Mouse (Mus musculus): ENCODE results near the gene Ddx11. TPM values are rescaled to one million over a fixed set of nuclear protein-coding genes. Genes with fewer than 3 reads are reported as not detected.

Gene Ddx11
- total RNA-seq (2023): 1 to 10 TPM; 3.9 to 4.6 TPM

GRCm38 (mm10) chr17:66123066-66123815, at the start of gene Ddx11:
Gene Ddx11, plus strand, starts transcription at chr17:66123520.

GRCm38 (mm10) chr17:66076934-66077333, 46.4 kb upstream of the Ddx11 start, which contains the start of gene Ankrd12:
Gene Ankrd12, minus strand, starts transcription at chr17:66077089.

GRCm38 (mm10) chr17:66101380-66102330, 21.7 kb upstream of the Ddx11 start, which contains the start of gene Ndufv2:
Gene Ndufv2, minus strand, starts transcription at chr17:66101559.

GRCm38 (mm10) chr17:66111402-66111959, 11.8 kb upstream of the Ddx11 start, which contains the start of gene Washc1:
Gene Washc1, plus strand, starts transcription at chr17:66111545.

Other genes starting within 250 kb of the Ddx11 start
- 10 to 100 TPM; 75.4 to 76.1 TPM for gene Ralbp1, start 237.7 kb upstream of the Ddx11 start, total RNA-seq (2023)
- 1 to 10 TPM; 4.0 to 4.3 TPM for gene Twsg1, start 172.3 kb upstream of the Ddx11 start, total RNA-seq (2023)
- 10 to 100 TPM; 28.9 to 34.1 TPM for gene Ankrd12, start 46.4 kb upstream of the Ddx11 start, total RNA-seq (2023)
- 10 to 100 TPM; 72.3 to 85.7 TPM for gene Ndufv2, start 22.0 kb upstream of the Ddx11 start, total RNA-seq (2023)
- gene Washc1, start 12.0 kb upstream of the Ddx11 start, total RNA-seq (2023): 10 to 100 TPM; 47.7 to 49.9 TPM